Mouse (Mus musculus): ENCODE data around the gene Jup.

Jup gene

DNA sequence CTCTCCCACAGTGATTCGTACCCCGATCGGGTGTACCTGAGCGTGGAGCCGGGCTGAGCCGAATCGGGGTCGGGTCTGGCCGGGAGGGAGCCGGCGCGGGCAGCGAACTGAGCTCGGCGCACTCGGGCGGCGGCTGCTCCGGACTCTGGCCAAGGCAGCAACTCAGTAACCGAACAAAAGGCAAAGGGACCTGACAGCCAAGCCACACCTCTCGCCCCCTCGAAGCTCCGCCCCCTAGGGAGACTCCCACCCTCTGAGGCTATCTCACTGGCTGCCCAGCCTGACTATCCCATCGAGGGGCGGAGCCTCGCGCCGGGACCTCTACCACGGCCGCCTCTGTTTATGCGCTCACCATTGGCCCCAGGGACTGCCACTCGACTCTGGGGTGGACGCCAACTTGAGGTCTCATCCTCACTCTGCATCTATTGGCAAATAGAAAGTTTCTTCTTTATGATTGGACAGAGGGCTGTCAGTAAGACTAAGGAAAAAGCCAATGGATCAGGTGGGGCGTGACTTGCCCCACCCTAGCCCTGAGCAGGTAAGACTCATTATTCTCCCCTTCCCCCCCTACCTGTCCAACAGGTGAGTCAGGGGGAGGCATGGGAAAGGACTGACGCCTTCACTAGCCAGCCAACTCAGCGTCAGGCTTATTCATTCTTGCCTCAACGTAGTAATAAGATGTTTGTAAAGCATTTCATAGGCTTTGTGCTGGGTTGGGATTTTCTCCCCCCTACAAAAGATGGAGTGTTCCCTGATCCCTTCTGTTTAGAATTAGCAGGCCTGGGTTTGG lies at the start of gene Jup:
TSS of gene Jup (minus strand) at position 164 of the 790 bp plus-strand sequence.
- DNase-seq = peak; percentile 100

DNA sequence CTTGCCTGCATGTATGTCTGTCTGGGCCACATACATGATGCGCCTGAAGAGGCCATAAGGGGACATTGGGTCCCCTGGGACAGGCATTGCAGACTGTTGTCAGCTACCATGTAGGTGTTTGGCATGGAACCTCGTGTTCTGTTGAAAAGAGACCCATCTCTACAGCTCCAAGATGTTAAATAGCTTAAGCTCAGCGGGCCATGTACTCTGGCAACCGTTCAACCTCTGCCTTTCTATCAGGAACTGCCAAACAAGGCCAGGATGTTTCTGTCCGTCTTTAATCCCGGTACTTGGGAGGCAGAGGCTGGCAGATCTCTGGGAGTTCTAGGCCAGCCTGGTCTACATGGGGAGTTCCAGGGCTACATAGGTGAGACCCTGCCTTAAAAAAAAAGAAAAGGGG lies 45.1 kb upstream of the Jup start:
- no peak for DNase-seq

DNA sequence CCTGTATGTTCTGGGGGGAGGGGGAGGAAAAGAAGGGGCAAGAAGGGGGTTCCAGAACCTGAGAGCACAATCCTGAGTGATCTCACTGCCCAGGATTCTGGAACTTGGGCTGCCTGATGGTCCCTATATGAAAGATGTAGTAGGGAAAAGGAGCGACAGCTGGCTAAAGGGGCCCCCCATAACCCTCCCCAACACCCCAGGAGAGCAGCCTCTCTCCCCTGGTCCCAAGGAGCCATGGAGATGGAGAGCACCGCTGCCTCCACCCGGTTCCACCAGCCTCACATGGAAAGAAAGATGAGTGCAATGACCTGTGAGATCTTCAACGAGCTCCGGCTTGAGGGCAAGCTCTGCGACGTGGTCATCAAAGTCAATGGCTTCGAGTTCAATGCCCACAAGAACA lies 44.2 kb upstream of the Jup start, which contains the start of the genes Nt5c3b and Klhl10:
TSS of gene Nt5c3b (minus strand) at position 12 of the 400 bp plus-strand sequence.
TSS of gene Klhl10 (plus strand) at position 121 of the 400 bp plus-strand sequence.
- DNase-seq = no peak

DNA sequence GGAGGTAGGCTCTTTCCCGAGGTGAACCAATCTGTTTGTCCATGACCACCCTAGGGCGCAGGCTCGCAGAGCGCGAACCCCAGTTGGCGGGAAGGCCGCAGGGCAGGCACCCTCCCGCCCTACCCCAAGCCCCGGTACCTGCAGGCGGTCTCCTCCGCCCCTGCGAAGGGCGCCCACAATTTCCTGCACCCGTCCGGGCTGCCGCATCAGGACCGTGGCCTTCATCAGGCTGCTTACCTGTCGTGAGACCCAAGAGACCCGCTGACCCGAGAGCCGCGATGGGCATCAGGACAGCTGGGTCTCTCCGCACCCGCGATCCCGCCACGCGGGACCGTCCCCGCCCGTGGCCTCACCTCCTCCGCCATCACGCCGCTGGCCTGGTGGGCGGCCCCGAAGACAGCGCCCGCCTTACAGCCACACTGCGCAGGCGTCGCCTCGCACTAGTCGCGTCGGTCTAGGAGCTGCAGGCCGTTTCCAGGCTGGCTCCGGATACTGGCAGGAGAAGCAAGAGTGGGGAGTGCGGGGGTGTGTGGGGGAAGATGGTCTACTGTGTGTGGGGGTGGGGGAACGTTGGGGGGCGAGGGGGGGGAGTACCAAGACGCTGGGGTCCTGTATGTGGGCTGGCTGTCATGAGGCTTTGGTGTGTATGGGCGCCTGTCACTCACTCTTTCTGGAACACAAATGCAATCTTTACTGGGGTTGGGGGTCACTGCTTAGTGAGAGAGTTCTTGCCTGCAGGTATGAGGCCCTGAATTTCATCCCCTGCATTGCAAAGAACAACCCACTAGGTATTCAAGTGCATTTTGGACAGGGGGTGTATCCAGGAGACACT lies 43.3 kb upstream of the Jup start:
- DNase-seq = peak; percentile 81

DNA sequence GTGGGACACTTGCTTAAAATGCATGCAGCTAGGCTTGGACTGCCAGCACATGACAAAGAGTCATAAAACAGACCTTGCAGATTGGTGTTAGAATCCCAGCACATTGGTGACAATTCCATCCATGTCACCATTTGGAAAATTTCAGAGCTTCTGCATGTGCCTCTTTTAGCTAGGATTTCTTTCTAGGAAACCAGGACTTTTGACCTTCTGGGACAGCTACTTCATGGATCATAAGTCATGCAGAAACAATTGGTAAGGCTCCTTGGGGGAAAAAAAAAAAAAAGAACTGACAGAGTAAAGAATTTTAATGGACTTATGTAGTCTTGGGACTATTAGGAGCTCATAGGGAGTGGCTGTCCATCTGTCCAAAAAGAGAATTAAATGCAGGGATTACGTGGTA lies 40.3 kb upstream of the Jup start:
- DNase-seq = no peak

DNA sequence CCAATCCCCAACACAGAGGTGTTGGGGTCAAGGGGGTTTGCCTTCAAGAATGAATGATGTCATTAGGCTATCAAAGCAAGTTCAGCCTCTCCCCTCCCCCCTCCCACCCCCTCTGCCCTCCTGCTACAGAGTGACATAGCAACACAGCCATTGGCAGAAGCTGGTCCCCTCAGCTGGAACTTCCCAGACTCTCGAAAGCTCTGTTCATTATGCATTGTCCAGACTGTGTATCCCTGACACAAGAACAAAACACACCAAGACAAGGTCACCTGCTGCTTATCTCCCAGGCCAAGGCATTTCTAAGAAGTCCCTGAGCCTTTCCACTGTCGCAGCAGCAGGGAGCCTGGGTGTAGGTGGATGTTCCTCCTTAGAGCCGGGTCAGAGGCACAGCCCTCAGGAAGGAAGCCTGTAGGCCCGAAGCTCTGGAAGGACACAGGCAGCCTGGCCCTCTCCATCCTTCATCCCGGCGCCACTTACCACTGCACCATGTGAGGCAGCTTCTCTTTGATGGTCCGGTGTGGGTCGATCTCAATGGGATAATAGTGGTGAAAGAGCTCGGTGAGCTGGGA lies 38.2 kb upstream of the Jup start:
- no peak for DNase-seq

DNA sequence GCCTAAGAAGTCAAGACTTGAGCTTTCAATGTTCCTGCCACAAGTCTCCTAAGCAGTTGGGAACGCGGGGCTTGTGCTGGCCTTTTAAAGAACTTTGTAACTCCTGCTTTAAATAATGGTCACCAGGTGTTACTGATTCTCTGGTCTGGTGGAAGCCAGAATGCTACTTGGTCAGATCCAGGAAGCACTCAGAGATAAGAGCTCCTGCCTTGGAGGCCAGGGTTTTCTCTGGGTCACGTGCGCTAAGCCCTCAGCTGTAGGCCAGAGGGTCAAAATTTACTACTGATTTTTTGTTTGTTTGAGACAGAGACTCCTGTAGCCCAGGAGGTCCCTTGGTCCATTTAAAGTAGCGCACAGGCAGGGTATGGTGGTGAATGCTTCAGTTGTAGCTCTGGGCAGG lies 34.4 kb upstream of the Jup start:
- no peak for DNase-seq

DNA sequence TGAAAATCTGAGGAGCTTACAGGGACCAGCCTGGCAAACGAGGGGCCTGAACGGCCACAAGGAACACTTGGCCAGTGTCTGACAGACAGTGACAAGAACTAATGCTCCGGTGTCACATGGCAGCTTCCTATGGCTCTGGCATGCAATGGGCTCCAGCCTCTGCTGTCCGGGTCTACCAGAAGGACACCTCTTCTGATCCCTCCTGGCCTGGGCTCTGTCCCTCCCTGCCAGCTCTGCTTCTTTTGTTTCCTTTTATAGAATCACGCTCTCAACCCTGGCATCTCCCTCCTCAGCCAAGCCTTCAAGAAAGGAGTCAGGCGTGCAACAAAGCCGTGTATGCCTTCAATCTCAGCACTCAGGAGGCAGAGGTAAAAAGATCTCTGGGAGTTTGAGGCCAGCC lies 32.5 kb upstream of the Jup start:
- no peak for DNase-seq

DNA sequence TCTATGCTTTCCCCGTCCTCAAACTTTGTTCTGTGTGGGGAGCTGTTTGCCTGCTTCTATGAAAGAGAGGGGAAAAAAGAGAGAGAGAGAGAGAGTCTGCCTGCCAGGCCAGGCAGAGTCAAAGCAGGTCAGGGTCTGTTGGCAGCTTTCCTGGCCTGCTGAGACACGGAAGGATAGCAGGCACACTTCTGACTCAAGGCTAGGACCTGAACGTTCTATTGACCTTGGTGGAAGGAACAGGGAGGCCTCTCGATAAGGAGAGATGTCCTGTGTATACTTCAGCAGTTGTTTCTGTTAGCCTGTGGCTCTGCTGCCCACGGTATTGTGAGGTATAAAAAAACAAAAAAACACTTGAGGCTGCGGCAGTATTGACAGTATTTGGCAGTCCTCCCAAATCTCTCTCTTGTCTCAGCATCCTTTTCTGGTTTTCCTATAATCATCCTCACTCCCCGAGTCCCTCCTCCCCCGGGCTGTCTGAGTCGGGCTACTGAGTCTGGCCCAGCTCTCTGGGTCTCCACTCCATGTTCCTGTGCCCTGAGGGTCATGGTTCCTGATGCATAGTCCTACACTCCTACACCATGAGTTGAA lies 31.1 kb upstream of the Jup start:
- no peak for DNase-seq

DNA sequence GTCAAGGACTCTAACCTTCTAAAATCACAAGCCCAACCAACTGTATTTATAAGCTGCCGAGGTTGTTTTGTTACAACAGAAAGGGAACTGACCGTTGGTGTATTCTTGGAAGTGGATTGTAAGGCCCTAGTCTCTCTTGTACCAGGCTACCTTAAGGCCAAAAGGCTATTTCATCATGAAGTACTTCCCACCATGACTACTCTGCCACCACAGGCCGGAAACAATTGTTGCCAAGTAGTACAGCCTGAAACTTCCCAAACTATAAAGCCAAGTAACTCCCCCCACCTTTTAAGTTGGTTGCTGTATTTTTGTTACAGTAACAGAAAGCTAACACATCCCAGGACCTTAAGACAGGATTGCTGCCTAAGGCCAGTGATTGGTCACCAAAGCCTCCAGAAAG lies 29.3 kb upstream of the Jup start:
- DNase-seq = no peak

DNA sequence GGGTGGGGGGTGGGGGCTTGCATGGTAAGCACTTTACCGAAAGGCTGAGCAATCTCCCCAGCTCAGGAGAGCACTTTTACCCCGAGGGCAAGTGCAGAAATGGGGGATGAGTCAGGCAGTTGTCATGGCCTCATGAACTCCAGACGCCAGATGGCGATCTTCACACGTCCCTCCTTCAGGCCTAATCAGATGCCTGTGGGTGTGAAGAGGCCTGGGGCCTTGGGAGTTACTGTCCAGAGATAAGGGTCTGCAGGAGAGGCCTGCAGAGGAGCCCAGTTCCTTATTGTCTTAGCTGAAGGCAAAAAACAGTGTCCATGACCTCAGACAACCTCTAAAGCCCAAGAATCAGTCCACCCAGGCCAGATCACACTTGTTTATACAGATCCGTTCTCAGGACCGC lies 28.3 kb upstream of the Jup start:
- peak; percentile 75 for DNase-seq

DNA sequence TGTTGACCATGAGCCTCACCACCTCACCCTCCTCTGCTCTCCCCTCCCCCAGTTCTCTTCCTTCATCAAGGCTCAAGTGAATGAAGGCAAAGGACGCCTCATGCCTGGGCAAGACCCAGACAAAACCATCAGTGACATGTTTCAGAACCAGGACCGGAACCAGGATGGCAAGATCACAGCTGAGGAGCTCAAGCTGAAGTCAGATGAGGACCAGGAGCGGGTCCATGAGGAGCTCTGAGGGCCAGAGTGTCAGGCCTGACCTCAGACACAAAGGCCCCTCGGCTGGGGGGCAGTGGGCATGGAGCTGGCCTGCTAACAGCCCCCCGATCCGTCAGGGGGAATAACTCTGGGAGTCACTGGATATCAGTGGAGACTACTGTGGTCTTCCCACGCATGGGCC lies 26.3 kb upstream of the Jup start:
- DNase-seq = no peak

DNA sequence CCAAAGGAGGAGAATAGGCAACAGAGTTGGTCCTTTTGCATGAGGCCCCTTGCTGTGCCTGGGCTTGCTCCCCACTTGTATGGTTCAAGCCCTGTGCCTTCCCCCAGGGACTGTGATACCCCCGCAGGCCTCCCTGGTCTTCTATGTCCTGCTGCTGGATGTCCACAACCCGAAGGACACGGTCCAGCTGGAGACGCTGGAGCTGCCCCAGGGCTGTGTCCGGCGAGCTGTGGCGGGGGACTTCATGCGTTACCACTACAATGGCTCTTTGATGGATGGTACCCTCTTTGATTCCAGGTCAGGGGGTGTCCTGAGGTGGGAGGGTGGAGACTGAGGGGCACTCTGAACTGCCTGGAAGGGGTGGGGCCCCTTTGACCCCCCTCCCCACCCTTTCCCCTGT lies 24.0 kb upstream of the Jup start:
- DNase-seq = no peak

DNA sequence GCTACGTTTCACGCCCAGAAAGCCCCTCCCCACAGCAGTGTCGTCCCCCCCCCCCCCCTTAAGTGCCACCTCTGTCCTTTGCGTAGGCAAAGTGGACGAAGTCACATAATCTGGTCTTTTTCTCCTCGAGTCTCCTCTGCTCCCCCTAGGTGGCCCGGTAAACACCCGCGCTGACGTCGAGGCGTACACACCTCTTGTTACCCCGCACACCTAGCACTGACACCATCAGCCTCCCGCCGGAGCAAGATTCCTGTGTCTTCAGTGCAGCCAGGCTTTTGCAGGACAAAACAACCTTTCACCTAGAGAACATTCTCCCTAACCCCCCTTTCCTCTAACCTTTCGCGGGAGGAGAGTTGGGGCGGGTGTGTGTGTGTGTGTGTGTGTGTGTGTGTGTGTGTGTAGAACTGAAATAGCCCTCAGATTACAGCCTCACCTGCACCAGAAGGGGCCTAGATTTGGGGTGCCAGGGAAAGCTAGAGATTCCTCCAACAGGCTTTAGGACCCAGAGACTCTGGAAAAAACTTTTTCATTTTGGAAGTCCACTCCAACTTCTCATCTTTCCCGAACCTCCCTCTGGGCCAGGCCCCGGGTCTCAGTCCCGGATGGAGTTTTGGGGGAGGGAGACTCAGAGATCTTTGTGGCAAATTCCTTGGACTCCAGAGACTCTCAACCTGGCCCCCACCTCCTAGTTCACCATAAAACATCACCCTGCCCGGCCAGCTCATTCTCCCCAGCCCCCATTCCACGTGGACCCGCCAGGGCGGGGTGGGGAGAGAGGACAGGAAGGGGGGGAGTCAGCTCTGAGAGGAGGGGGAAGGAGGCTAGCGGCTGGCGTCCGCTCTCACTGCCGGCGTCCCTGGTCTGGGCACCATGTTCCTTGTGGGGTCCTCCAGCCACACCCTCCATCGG lies 17.6 kb upstream of the Jup start, which contains the start of gene Fkbp10:
TSS of gene Fkbp10 (plus strand) at position 784 of the 909 bp plus-strand sequence.
- no peak for DNase-seq

DNA sequence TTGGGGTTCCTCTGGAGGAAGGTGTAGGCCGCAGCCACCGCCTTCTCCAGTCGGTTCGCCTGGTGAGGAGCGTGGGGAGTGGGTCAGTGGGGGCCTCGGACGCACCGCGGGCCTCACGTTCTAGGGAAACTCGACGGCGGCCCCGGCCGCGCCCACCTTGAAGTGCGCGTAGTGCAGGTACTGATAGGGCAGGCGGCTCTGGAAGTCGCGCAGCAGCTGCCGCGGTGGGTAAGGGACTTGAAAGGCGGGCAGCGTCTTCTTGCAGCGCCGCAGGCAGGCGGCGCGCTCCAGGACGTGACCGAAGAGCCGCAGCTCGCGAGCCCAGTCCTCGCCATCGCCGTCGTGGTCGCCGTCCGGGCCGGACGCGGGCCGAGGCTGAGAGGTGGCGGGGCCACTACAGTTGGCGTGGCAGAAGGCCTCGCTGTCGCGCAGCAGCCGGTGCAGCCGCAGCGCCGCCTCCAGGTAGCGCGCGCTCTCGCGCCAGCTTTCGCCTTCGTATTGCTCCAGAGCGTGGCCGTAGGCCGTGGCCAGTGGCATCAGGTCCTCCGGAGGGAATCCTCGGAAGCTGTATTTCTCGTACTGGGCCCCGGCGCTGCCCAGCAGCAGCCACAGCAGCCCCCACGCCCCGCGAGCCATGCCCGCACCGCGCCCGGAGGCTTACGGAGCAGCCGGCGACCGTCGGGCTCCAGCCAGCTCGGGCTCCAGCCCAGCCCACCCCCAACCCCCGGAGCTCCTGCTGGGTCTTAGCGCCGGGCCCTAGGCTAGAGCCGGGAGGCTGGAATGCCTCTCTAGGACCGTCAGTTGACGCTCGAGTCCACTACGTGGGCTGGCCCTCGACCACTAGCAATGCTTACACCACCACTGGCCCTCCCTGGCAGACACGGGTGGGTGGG lies 16.7 kb upstream of the Jup start, which contains the start of gene P3h4:
TSS of gene P3h4 (minus strand) at position 816 of the 893 bp plus-strand sequence.
- peak; percentile 68 for DNase-seq

DNA sequence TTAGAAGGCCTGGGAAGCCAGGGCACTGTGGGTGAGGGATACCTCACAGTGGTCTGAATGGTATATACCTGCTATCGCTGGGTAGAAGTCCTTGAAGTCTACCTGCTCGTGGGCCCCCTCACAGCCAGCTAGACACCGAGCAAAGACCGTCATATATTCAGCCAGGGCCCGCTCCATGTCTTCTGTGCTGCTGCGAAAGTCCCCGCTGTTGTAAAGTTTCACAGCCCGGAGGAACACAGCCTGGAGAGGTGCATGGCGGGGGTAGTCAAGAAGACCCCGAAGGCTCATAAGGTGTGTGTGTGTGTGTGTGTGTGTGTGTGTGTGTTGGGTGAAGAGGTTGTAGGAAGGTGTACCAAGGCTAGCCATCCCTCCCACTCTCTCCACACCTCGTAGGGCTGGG lies 16.0 kb upstream of the Jup start:
- no peak for DNase-seq

DNA sequence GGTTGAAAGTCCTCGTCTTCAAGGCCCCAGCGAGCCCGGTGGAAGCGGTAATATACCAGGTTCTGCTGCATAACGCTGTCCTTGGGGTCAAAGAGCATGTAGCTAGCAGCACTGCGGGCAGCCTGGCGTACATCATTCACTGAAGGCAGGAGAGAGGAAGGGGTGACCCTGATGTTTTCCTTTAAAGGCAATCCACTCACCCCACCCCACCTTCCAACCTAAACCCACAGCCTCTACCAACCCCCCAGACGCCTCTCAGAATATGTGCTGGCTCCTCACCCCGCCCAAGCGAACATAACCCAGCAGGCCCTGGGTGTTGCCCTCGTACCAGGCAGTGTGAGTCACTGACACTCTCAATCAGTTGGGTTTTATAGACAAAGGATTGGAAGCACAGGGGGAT lies 14.2 kb upstream of the Jup start:
- no peak for DNase-seq

DNA sequence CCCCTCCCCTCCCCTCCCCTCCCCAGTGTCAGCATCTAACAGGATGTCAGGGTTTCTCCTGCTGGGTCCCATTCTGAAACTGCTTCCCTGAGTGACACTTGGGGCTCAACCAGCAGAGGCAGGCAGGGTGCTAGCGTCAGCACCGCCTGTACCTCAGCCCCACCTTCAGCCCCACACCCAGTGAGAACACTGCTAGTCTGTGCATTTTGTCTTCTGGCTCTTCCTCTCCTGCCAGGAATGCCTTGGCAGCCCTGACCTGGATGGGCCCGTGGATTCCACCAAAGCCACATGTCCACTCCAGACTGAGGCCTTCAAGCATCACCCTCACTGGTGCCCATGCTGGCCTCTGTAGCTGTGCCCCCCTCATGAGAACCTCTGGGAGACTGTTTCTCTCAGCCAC lies 12.1 kb upstream of the Jup start:
- no peak for DNase-seq

DNA sequence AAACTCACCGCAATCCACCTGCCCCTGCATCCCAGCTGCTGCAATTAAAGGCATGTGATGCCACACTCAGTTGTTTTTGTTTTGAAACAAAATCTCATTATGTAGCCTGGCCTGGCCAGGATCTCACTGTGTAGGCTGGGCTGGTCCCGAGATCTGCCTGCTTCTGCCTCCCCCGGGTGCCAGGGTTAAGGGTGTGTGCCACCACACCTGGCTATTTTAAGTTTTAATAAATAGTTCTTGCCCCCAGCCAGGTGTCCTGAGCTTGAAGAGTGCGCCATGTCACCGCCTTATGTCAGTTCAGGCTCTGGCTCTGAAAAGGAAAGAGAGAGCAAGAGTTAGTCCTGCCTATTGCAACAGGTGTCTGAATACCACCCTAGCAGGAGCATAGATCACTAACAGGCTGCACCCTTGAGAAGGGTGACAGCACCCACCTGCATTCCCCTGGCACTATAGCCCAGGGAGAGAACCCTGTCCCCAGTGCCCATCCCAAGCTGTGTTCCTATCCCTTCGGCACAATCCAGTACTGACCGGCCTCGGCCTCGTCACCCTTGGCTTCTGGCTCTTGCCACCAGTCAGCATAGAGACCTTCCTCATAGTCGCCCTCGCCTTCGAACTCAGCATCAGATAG lies 11.4 kb upstream of the Jup start:
- DNase-seq = no peak

DNA sequence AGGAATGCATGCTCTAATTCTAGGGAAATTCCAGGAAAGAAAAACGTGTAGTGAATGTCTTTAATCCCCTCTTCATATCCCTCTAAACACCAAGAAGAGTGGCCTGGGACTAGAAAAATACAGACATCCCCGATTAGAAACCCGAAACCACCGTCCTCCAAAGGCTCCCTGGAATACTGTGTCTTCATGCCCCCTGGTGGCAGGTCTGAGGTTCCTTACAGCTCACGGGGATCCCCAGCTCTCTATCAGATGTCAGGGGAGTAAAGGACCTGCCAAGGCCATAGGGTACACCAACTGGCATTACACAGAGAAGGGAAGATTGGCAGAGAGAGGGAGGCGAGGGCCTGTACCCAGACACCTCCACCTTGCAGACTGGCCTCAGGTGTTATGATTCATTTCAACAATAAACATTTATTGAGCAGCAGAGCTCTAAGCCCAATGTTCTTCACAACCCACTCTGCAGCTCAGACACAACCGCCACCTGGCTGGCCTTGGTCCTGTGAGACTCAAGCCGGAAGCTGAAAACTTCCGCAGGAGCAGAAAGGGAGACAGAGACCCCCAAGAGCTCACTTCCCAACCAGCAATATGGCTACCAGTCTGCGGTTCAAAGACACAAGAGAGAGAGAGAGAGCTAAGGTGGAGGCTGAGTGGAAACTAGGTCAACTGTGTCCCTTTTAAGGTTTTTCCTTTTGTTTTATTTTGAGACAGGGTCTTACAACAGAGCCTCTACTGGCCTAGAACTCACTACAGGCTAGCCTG lies 10.7 kb upstream of the Jup start:
- peak; percentile 76 for DNase-seq
